Mouse (Mus musculus): Measurements from ENCODE around the gene Gm42742.

The Gm42742 gene

DNA sequence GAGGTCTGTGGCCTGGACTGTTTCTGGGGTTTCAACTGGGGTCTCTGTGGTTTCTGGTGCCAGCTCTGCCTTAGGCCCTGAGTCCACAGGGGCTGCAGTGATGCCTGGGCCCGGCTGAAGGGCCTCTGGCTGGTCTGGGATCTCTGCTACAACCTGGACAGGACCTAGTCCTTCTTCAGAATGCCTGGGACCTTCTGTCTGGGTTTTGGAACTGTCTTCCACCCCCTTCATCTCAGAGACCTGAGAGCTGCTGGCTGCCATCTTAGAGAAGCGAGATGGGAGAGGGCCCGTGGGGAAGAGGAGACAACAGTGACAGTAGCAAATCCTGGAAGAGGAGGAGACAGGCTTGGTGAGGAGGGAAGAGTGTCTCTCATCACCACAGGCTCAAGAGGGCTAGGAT is 866 bp downstream of the Gm42742 start:
- no peak for DNase-seq (ENCODE audit: low spot score in 2 of 2)

DNA sequence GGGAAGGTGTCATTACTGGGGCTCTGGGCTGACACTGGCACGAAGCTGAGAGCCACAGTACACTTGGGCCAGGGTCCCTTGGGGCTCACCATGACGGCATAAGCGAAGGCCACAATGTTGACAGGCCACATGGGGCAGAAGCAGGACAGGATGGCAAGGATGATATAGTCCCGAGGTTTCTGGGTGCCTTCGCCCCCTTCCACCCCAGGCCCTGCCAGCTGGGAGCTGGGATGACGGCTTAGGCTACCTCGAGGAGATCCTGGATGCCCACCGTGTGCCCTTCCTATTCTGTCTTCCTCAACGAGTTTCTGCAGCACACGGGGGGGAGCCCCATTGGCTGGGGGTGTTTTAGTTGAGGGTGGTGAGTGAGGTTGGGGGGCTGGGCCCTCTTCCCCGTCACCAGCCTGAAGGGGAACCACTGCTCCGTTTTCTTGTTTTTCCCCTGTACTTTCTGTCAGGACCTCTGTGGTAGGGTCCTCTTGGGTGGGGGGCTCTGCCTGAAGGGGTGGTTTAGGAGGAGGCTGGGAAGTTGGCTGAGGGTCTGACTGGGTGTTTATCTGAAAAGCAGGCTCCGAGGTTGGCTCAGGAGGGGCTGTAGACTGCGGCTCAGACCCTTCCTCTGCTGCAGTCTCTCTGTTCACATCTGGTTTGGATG is 1.5 kb downstream of the Gm42742 start:
- no peak for DNase-seq (ENCODE audit: low spot score in 2 of 2)

DNA sequence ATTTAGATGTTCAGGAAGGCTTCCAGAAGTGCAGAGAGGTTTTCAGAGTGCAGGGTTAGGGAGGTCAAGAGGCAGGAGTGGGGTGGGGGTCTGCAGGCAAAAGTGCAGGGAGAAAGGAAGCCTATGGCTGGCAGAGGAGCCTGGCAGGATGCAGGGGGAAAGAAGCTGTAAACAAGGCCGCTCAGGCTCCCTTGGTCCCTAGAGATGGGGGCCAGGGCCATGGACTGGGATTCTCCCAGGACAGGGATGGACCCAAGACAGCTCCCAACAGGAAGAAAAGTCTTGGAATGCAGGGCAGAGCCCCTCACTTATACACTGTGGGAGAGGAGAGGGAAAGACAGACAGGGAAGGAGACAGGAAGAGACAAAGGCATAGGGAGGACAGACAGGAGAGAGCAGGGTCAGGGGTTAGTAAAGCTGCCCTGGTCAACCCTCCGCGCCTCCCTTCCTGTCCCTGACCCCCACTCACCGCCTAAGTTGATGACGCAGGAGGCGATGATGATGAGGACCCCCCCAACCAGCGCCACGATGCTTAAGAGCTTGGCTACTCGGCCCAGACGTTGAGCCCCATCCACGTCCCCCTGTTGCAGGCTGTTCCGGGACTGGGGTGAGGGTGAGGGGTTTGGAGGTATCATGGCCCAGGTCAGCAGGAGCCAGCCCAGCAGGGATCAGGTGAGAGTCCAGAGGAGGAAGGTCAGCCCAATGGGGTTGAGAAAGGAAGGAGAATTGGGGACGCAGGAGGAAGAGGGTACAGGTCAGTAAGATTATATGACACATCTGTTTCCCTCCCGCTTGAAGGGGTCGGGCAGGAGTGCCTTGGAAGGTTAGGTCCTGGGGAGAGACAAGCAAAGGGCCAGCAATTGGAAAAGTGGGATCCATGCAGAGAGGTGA is 2.2 kb downstream of the Gm42742 start:
- peak in 1 of 2 experiments; percentile 72 for DNase-seq (ENCODE audit: low spot score in 2 of 2)

DNA sequence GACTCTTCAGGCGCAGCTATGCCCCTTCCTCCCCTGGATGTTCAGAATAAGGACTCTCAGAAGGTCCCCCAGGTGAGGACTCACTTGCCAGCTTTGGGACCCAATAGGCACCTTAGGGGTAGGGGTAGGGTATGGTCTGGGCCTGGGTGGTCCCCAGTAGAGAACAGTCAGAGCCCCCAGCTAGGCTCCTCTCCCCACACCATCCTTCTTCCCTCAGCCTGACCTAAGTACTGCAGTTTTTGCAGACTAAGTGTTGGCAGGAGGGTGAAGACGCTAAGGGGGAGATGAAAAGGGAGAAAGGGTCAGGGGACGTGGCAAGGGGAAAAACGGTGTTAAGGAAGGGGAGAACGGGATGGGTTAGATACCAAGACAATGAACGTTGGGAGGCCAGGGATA is 2.9 kb downstream of the Gm42742 start:
- DNase-seq (ENCODE audit: low spot score in 2 of 2): no peak

DNA sequence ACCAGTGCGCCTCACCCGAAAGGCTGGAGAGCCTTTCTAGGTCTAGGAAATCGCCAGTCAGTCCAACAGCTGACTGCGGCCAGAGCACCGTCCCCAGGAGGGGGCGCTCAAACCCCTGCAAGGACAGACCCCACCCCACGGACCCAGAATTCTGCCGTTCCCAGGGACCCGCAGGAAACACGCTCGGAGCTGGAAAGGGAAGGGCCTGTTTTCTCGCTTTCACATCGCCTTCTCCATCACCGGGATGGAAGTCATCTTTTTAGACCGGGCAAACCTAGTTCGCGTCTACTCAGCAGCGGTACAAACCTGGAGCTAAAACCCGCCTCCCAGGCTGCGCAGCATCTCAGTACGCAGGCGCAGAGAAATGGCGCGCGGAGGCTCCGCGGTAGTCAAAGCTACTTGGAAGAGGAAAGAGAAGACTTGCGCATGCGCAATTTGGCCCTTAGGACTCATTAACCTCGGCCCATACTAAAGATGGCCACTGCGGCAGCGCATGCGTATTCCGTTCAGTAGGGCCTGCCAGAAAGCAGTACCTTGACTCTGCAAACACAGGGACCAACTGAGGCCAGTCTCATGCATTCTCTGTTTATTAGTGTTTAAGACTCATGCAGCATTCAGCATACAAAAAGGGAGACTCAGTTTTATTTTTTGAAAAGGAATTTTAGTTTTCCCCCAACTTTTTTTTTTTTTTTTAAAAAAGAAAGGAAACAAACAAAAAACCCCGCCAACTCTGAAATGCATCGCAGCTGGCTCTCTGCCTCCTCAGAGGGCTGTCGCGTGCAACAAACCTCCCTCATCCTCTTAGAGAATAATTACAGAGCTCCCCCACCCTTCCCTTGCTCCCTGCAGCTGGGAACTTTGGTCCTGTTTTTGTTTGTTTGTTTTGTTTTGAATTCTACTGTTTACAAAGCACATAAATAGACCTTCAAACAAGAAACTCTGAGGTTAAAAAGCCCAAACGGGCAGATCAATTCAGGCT is 3.6 kb downstream of the Gm42742 start, which contains the start of gene Pagr1a:
Gene Pagr1a (minus strand): TSS at position 382 of the 979 bp plus-strand sequence.
- DNase-seq (ENCODE audit: low spot score in 2 of 2): peak; percentile 97 to 99

DNA sequence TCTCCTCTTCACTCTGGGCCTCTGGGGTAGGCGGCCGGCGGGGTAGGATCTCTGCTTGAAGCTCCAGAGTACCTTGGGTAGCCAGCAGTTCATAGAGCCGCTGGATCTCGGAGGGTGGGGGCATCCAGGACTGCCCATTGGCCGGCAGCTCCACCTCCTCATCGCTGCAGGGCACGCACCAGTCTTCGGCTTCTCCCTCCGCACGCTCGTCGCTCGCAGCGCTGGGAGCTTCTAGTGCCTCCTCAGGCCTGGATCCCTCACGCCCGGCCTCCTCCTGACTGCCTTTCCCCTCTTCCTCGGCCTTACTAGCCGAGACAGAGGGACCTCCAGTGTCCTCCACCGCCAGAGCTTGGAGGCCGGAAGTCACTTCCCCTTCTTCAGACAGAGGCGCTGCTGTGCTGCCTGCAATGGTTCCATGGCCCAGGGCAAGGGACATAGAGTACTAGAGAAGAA is 4.4 kb downstream of the Gm42742 start:
- no peak for DNase-seq (ENCODE audit: low spot score in 2 of 2)

DNA sequence TGATC is 4.6 kb downstream of the Gm42742 start, which contains the start of gene Pagr1b:
Gene Pagr1b (minus strand): TSS at position 4 of the 5 bp plus-strand sequence.
- no peak for DNase-seq (ENCODE audit: low spot score in 2 of 2)

DNA sequence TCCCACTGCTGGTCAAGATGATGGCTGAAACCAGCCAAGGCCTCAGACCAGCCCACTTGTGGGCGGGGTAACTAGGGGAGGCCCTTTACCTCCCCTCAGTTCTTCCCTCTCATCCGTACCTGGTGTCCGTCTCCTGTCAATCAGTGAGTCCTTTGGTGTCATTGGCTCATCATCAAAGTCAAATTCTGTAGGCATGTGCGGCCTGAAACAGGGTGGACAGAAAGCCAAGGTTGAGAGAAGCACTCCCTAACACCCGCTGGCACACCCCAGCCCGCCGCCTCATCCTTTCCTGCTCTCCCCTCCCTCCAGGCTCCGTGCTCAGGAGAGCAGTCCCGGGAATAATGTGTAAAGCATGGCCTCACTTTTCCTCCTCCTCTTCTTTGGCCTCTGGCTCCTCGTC is 4.8 kb downstream of the Gm42742 start:
- peak in 1 of 2 experiments; percentile 40 for DNase-seq (ENCODE audit: low spot score in 2 of 2)

DNA sequence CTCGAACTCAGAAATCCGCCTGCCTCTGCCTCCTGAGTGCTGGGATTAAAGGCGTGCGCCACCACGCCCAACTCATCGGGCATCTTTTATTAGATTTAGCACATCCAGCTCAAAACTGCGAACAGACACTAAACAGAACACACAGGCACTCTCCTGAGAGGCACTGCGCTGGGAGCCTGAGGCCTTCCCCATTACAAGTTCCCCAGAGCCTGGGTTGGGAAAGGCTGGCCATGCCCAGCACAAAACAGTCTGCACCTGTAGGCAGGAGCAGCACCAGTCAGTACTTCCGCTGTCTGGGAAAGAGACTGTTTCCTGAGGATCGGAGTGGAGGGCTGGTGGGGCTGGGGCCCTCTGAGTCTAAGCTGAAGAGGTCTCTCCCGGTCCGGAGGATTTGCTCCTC is 5.9 kb downstream of the Gm42742 start:
- no peak for DNase-seq (ENCODE audit: low spot score in 2 of 2)

DNA sequence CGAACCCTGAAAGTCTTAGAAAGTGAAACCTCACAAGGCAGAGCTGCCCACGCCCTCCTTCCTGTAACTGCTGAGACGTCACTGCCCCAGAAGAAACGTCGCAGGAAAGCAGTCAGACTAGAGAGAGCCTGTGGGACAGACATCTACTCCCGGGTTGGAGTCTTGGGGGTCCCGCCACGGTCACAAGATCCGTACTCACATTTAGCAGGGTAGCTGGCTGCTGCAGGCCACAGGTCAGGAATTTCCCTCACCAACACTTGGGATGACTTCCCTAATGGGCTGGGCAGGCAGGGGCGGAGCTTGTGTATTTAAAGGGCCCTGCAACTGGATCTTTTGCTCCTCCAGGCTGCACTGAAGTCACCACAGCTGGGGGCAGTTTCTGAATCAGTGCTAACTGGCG is 6.6 kb downstream of the Gm42742 start, which contains the start of gene Mvp:
Gene Mvp (minus strand): TSS at position 302 of the 400 bp plus-strand sequence.
- peak; percentile 48 to 76 for DNase-seq (ENCODE audit: low spot score in 2 of 2)

DNA sequence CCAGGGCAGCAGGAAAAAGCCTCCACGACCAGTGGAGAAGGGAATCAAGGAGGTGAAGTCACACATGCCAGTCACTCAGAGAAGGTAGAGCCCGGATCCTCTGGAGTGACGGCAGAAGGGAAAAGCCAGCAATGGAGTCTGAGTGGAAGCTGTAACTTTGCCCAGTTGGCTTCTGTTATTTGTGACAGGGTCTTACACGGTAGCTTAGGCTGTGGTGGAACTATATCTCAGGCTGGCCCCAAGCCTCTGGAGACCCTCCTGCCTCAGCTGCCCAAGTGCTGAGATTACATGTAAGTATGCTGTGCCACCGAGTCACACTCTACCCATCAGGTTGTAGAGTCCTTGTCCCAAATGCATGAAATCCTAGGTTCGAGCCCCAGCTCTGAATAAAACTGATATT is 7.5 kb downstream of the Gm42742 start:
- DNase-seq (ENCODE audit: low spot score in 2 of 2): no peak

DNA sequence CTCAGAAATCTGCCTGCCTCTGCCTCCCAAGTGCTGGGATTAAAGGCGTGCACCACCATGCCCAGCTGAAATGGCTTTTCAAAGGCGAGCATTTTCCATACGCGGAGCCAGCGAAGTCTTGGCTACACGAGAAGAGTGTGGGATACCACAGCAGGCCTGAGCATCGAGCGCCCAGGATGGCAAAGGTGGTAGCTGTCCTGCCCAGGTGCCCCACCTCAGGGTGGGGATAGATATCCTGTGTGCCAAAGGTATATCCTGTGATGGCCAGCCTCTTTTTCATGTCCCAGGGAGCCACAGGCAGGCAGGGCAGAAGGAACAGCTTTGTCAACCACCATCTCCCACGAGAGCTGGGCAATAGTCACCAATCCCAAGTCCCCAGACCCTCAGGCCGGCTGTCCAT is 8.1 kb downstream of the Gm42742 start:
- DNase-seq (ENCODE audit: low spot score in 2 of 2): no peak

DNA sequence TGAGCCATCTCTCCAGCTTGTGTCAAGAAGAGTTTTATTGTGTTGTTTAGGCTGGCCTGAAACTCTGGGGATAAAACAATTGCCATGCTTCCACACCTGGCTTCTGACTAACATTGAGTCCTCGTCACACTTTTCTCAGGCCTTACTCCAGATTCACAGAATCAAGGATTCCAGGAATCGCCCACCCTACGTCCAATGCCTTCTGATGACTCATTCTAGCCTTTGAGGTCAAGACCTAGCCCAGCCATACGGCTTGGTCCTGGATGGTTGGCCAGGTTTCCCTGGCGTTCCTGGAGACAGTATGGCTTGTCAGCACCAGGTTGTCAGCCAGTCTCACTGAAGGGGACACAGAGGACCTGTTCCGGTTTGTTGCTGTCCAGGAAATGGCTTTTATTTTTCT is 8.5 kb downstream of the Gm42742 start:
- DNase-seq (ENCODE audit: low spot score in 2 of 2): no peak

DNA sequence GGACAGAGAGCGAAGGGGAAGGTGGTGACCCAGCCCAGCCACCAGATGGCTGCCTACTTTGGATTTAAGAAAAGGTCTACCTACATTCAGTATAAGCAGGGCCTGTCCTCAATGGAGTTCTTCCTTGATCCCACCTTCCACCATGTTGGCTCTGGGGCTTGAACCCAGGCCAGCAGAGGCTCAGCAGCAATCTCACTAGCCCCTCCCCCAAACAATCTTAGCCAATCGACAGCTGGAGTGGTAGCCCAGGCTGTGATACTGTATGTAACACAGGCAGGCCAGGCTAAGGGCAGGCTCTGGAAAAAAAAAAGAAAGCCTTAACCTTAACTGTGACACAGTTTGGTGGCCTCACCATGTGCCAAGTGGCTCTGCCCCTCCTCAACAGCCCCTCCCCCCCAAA is 9.2 kb downstream of the Gm42742 start:
- DNase-seq (ENCODE audit: low spot score in 2 of 2): no peak

DNA sequence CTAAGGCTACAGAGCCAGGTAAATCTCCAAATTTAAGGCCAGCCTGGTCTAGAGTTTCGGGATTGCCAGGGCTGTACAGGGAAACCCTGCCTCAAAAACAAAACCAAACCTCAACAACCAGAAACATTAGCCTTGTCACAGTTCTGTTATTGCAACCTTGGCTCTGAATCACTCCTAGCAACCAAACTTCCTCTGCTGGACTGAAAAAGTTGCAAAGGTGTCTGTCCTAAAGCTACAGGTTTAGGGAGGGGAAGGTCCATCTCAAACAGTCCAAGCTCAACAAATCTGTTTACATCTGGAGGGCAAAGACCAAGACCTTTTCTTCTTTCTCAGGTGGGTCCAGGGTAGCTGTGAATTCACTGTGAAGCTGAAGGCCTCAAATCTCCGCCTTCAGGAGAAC is 9.8 kb downstream of the Gm42742 start:
- DNase-seq (ENCODE audit: low spot score in 2 of 2): no peak

DNA sequence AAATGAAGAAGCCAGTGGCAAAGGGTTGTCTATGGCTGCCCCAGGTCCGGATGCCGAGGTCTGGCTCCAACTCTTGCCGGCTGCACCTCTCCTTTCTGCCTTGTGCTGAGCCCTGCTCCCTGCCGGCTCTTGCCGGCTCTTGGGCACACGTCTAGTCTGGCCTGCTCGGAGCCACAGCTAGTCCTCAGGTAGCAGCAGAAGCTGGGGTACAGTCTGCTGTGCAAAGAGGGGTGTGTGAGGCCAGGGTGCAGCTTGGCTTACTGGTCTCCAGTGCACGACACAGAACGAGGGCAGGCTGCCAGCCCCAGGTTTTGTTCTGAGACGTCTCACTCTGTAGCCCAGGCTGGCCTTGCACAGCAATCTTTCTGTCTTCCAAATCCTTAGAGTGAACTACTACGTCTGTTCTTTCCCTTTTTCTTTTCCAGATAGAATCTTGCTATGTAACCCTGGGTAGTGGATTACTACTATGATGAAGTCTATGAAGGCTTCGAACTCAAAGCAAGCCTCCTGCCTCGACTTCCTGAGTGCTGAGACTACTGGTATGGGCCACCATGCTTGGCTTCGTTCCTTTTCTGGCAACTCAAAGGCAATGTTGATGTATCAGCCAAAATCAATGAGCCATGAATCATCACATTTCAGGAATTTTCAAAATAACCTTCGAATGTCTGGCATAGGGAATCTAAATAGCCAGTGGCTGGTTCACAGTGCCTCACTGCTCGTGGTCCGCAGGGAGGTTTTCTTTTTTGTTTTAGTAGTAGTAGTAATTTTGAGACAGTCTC is 11.4 kb downstream of the Gm42742 start:
- DNase-seq (ENCODE audit: low spot score in 2 of 2): no peak

DNA sequence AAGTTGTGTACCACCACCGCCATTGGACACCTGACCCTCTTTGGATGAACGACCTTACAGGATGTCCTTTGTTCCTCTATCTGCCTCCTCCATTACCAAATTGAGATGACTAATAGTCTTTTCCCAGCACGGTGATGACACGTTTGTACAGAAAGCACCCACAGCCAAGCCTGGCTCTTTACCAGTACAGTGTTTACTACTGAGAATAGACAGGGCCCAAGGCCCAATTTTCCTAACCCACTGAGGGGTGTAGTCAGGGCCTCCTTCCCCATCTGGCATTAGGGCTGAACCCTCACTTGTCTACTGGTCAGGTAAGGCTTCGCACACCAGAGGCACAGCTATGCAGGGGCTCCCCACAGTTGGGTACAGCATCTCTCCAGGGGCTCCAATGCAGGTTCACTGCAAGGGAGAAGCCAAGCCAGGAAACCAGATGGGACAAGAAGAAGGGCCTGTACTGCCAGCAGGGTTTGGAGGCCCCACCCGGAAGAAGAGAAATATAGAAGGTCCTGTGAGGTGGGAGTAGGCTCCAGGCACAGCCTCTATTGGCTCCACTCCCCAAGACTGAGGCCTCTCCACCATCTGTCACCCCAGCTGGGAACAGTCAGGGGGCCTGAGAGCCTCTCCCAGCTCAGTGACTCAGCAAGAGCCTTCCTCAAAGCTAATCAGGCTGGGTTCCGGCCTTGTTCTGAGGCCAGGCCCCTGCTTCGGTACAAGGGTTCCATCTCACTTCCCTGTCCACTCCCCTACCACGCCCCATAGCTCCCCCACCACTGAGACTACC is 12.5 kb downstream of the Gm42742 start:
- DNase-seq (ENCODE audit: low spot score in 2 of 2): peak; percentile 55 to 78

DNA sequence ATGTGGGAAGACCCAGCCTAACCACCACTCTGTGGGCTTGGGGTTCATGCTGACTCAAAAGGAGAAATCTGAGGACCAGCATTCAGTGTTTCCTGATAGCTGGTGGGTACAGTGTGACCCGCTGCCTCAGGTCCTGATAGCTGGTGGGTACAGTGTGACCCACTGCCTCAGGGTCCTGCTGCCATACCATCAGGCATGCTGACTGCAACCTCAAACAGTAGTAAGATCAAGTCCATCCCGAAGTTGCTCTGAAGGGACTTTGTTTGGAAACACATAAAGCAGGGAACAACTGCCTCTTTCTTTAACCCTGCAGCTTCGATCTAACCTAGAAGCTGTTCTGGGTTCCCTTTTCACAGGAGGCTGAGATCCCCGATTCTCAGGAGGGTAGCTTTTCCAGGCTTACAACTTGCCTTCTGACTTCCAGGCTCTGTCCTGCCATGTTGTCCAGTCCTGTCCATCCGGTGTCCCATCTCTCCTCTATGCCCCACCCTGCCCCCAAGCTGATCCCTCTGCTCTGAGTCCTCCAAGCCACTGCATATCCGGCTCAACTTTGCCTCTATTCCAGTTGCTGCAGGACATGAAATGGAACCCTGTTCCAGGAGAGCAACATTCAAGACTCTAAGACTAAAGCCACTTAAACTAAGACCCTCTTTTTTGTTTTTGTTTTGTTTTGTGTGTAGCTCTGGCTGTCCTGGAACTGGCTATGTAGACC is 13.4 kb downstream of the Gm42742 start:
- DNase-seq (ENCODE audit: low spot score in 2 of 2): no peak

DNA sequence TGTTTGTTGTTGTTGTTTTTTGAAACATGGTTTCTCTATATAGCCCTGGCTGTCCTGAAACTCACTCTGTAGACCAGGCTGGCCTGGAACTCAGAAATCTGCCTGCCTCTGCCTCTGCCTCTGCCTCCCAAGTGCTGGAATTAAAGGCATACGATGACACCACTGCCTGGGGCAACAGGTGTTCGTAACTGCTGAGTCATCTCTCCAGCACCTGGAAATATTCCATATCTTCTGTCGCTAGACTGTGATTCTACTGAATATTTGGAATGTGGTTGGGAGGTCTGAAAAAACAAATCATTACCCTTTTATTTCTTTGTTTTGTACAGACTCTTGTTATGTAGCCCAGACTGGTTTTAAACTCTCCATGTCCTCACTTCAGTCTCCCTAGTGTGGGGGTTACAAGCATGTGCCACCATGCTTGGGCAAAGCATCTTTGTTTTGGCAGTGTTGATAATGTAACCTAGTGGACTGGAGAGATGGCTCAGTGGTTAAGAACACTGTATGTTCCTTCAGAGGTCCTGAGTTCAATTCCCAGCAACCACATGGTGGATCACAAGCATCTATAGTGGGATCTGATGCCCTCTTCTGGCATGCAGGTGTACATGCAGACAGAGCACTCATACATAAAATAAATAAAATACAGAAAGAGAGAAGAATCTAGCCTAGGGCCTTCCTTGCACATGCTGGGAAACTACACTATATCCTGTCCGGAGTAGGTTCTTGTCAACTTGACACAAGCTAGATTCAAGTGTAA is 16.6 kb downstream of the Gm42742 start:
- DNase-seq (ENCODE audit: low spot score in 2 of 2): no peak

DNA sequence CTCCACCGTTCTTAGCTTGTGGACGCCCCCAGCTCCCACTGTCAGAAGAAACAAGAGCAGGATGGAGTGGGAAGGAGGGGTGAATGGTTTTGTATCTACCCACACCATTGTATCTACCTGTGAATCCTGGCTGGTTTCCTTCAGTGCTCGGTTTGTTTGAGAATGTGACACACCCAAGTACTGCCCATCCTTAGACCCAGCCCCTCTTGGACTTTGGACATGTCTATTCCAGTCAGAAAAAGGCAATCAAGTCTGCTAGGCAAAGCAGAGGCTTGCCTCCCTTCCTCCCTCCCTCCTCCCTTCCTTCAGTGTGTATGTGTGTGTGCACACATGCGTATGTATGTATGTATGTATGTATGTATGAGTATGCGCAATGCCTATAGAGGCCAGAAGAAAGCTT is 17.3 kb downstream of the Gm42742 start:
- DNase-seq (ENCODE audit: low spot score in 2 of 2): no peak

Measured in spleen, postnatal 4 days (tissue).